21 mouse cellular contexts compared by ENCODE assay signal in the genomic region with DNA sequence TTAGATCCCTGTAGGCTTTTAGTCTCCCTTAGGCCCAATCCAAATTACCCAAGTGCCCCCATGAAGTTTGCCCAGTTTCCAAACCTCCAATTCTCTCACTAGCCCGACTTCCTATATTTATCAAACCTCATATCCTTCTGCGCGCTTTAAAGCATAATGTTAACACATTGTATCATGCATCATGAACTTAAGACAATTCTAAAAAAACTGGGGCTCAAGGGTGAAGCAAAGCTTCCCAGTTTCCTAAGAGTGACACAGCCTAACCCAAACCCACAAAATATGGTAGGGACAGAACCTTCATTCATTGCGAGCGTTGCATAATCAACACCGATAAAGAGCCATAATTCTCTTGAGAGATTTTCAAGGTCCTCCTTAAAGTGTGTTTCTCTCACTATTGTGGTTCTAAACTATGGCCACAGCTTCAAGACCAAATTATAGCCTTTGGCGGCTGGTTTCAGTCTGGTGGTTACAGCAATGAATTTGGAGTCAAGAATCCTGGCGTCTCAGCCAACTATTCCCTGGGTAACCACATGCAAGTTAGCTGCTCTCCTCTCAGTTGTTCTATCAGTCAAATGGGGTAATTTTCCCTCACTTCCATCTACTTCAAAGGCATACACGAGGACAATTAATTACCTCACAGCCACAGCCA. TPM values are rescaled to one million over a fixed set of nuclear protein-coding genes. Genes with fewer than 3 reads are reported as not detected.
DNase-seq lines count a peak whose midpoint lies in the region; ATAC-seq and TF ChIP-seq lines count a peak whose summit lies in the region.
"Had no signal": no experiment of that assay in that cellular context is flagged by ENCODE, and none has a peak within 500 bp of the region (broad histone marks: within the 10 kb centered on the region; RNA-seq: fewer than 3 reads in every experiment).

No protein-coding gene starts in this region.

- no peak overlapping the region for H3K4me2 ChIP-seq in hindbrain, postnatal 0 days (ENCODE audit: low read depth, low read length)
- no peak overlapping the region for H3K4me2 ChIP-seq in lung, postnatal 0 days (replicated peaks; ENCODE audit: low read depth, low read length)
- H3K4me2 ChIP-seq: embryonic facial prominence, embryonic 13.5 days; heart, embryonic 13.5 days; hindbrain, embryonic 15.5 days had no signal

- no peaks in the 10 kb centered on the region for H3K36me3 ChIP-seq in C2C12 (ENCODE audit: control insufficient read depth, insufficient read depth)
- no peaks in the 10 kb centered on the region for H3K36me3 ChIP-seq in hindbrain, postnatal 0 days (ENCODE audit: insufficient read depth, low read length)
- H3K36me3 ChIP-seq in lung, postnatal 0 days (ENCODE audit: insufficient read depth, low read length): no peaks in the 10 kb centered on the region
- H3K36me3 ChIP-seq: embryonic facial prominence, embryonic 13.5 days; heart, embryonic 13.5 days; hindbrain, embryonic 15.5 days had no signal

- H3K79me2 ChIP-seq in C2C12 (ENCODE audit: control insufficient read depth, insufficient read depth): no peaks in the 10 kb centered on the region

- ATAC-seq in granulocyte monocyte progenitor cell, adult 5-6 weeks (replicated peaks; ENCODE audit: poor library complexity, severe bottlenecking): peak; percentile 53
- no peak for ATAC-seq in hindbrain, postnatal 0 days
- ATAC-seq in lung, postnatal 0 days: no peak
- ATAC-seq: forebrain, embryonic 16.5 days; inflammation-experienced regulatory T-cells, adult 6 months; intestine, postnatal 0 days had no signal

- WGBS in hindbrain, postnatal 0 days: 85% methylated on average over 9 of the region's 9 CpGs
- 78% methylated on average over 9 of the region's 9 CpGs for WGBS in lung, postnatal 0 days

- no peak for TF ChIP-seq EP300 in lung, postnatal 0 days (IDR thresholded peaks at IDR 0.05)

- no peak overlapping the region for H3K27ac ChIP-seq in hindbrain, postnatal 0 days
- no peak overlapping the region for H3K27ac ChIP-seq in lung, postnatal 0 days (ENCODE audit: low read length)
- H3K27ac ChIP-seq: embryonic facial prominence, embryonic 13.5 days; heart, embryonic 13.5 days; hindbrain, embryonic 15.5 days had no signal

- no peaks in the 10 kb centered on the region for H3K27me3 ChIP-seq in C2C12 (ENCODE audit: control insufficient read depth, insufficient read depth, insufficient read length)
- H3K27me3 ChIP-seq in hindbrain, postnatal 0 days (ENCODE audit: insufficient read depth, low read length): no peaks in the 10 kb centered on the region
- no peaks in the 10 kb centered on the region for H3K27me3 ChIP-seq in lung, postnatal 0 days (replicated peaks; ENCODE audit: insufficient read depth, low read length)
- H3K27me3 ChIP-seq: embryonic facial prominence, embryonic 13.5 days; heart, embryonic 13.5 days had no signal

- no peak overlapping the region for H3ac ChIP-seq in C2C12 (ENCODE audit: control insufficient read depth, insufficient read length, low read depth)

- H3K9ac ChIP-seq in hindbrain, postnatal 0 days (replicated peaks; ENCODE audit: low read length): no peak overlapping the region
- no peak overlapping the region for H3K9ac ChIP-seq in lung, postnatal 0 days (replicated peaks; ENCODE audit: low read depth)
- H3K9ac ChIP-seq: embryonic facial prominence, embryonic 13.5 days; heart, embryonic 13.5 days; hindbrain, embryonic 15.5 days had no signal

- no peak for TF ChIP-seq CTCF in C2C12 (IDR thresholded peaks at IDR 0.05; ENCODE audit: control insufficient read depth, insufficient read depth, insufficient read length)
- TF ChIP-seq CTCF in hindbrain, postnatal 0 days (IDR thresholded peaks at IDR 0.05; ENCODE audit: low read depth): no peak
- TF ChIP-seq CTCF in lung, postnatal 0 days (IDR thresholded peaks at IDR 0.05): no peak

- H3K79me3 ChIP-seq in C2C12 (ENCODE audit: low read depth): no peaks in the 10 kb centered on the region

- H3K9me3 ChIP-seq in hindbrain, postnatal 0 days (ENCODE audit: low read length): no peaks in the 10 kb centered on the region
- no peaks in the 10 kb centered on the region for H3K9me3 ChIP-seq in lung, postnatal 0 days (ENCODE audit: low read length)
- H3K9me3 ChIP-seq: embryonic facial prominence, embryonic 13.5 days; heart, embryonic 13.5 days; hindbrain, embryonic 15.5 days had no signal

- peak; percentile 52 for DNase-seq in heart, adult 11 months
- DNase-seq in heart, adult 9 months (ENCODE audit: low spot score in 2 of 2): no peak
- peak; percentile 24 for DNase-seq in NIH3T3 (ENCODE audit: low read depth)
- no peak for DNase-seq in gastrocnemius, adult 18-20 months (ENCODE audit: low spot score)
- DNase-seq in hindbrain, postnatal 0 days (ENCODE audit: low spot score): no peak
- no peak for DNase-seq in lung, postnatal 0 days (ENCODE audit: low spot score)
- DNase-seq: adrenal gland, postnatal 10 days; B cell, adult 2 months; cerebellum, adult 11-12 months; cerebellum, adult 9-10 months; cerebellum, postnatal 25 days; heart, postnatal 36 days had no signal

- no peaks in the 10 kb centered on the region for H3K4me1 ChIP-seq in hindbrain, postnatal 0 days (ENCODE audit: insufficient read depth, low read length)
- H3K4me1 ChIP-seq in lung, postnatal 0 days (ENCODE audit: insufficient read depth, low read depth, low read length): no peaks in the 10 kb centered on the region
- H3K4me1 ChIP-seq: hindbrain, embryonic 15.5 days had no signal

- no peak overlapping the region for H3K4me3 ChIP-seq in C2C12 (ENCODE audit: insufficient read depth, poor library complexity, severe bottlenecking)
- no peak overlapping the region for H3K4me3 ChIP-seq in hindbrain, postnatal 0 days (ENCODE audit: low read length)
- H3K4me3 ChIP-seq in lung, postnatal 0 days (ENCODE audit: low read depth, low read length): no peak overlapping the region
- H3K4me3 ChIP-seq: embryonic facial prominence, embryonic 13.5 days; erythroblast, embryonic 14.5 days; heart, embryonic 13.5 days; hindbrain, embryonic 15.5 days had no signal

TF ChIP-seq in C2C12, 6 proteins besides CTCF, POLR2A, EP300 and RAD21:
- peak; percentile 67 for TF ChIP-seq CEBPB (IDR thresholded peaks at IDR 0.05; ENCODE audit: low read depth)
- no peak for TF ChIP-seq MYOD1 (IDR thresholded peaks at IDR 0.05; ENCODE audit: control insufficient read depth, insufficient read length, low read depth)

RNA-seq across cellular contexts. Expression of gene Sem1, which starts 34.7 kb away (rescaled TPM):
- 125 TPM for polyA plus RNA-seq in C2C12 (2012; fragmentation: generic; extraction: Trizol)
- 196 and 212 TPM in 2 replicates for total RNA-seq in granulocyte monocyte progenitor cell, adult 5-6 weeks (2014; fragmentation: Nextera tagmentation)
- total RNA-seq in granulocyte monocyte progenitor cell, adult 5-6 weeks (2017): 205 and 224 TPM in 2 replicates
- 10 to 100 TPM; 57.3 to 61.7 TPM for total RNA-seq in gastrocnemius, adult 18-20 months (2021)
- total RNA-seq in hindbrain, postnatal 0 days (2014; rRNA removed): 35.9 and 38.5 TPM in 2 replicates
- polyA plus RNA-seq in hindbrain, postnatal 0 days (2015; fragmentation: Nextera tagmentation; extraction: Ambion mirVana): 147 and 150 TPM in 2 replicates
- 248 and 252 TPM in 2 replicates for polyA plus RNA-seq in lung, postnatal 0 days (2015; fragmentation: Nextera tagmentation; extraction: Ambion mirVana)

Comparison
In these comparisons a context has a peak if more than half of its experiments do, and no peak if none do; other contexts are left out.
1. DNase-seq: peak in heart, adult 11 months (single experiment) and NIH3T3 (single experiment); none in heart, adult 9 months (0 of 2), gastrocnemius, adult 18-20 months (single experiment), hindbrain, postnatal 0 days (single experiment) and lung, postnatal 0 days (single experiment).